Mouse (Mus musculus): Measurements from ENCODE around the gene Mydgf. TPM values are rescaled to one million over a fixed set of nuclear protein-coding genes. Genes with fewer than 3 reads are reported as not detected.

Mydgf gene
- 82.7 and 86.4 TPM in 2 replicates for polyA plus RNA-seq (2012; rRNA removed)

DNA sequence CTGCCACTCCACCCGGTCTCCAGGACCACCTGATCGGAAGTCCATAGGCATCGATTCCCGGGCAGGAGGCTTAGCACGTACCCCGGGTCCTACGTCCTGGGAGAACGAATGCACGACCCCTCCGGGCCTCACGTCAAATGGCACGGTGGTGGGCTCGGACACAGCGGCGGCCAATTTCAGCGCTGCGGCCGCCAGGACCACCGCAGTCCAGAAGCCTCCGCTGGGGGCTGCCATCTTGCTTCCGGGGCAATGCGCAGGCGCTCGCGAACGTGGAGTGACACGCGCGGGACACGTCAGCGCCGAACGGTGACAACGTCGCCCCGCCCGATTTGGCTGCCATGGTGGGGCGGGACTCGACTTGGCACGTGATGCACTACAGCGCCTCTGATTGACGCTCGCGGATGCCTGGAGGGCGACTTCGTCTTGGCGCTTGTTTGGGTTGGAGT is at the start of gene Mydgf:
Gene Mydgf (minus strand): TSS at position 263 of the 446 bp plus-strand sequence.
- H3K36me3 ChIP-seq (ENCODE audit: control insufficient read depth, insufficient read depth, low read length) = peaks cover 39% of the 10 kb centered on the region
- H3K4me1 ChIP-seq (ENCODE audit: control insufficient read depth, insufficient read depth, insufficient read length, low read length) = peaks cover 6% of the 10 kb centered on the region; the same call in 1 of the 2 replicates
- H3K27me3 ChIP-seq (ENCODE audit: control insufficient read depth, insufficient read depth, low read length) = no peaks in the 10 kb centered on the region
- H3K4me3 ChIP-seq (ENCODE audit: low read depth, low read length) = peak within 1 kb of the TSS; percentile 94
- peak; percentile 54; the same call in 1 of the 2 replicates for TF ChIP-seq POLR2A (IDR thresholded peaks at IDR 0.05; ENCODE audit: low read depth, low read length)
- no peak for TF ChIP-seq CTCF (IDR thresholded peaks at IDR 0.05; ENCODE audit: extremely low read depth, insufficient read length, insufficient replicate concordance, low read depth, low read length)
- peak within 1 kb of the TSS; percentile 40; the same call in 1 of the 2 replicates for H3K27ac ChIP-seq (ENCODE audit: insufficient read depth, low read depth, low read length)
- WGBS = under 1% methylated on average over 47 of the region's 47 CpGs

DNA sequence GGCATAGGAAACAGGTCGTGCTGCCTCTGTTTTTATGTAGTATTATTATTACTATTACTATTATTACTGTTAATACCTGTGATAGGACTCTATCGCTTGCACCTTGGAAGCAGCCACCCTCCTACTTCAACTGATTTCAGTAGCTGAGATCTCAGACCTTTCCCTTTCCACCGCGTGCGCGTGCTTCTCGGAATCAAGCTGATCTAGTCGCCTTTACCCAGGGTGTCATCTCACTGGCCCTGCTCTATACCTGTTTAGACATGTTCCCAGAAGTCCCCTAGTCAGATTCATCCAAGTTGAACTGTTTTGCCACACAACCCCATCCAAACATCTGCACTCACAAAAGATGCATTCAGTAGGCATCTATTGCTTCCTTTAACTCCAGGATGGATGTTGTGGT is 49.7 kb upstream of the Mydgf start:
- Histone ChIP-seq H3K4me3 (ENCODE audit: low read depth, low read length) (no peak overlapping the region), H3K4me1 (ENCODE audit: control insufficient read depth, insufficient read depth, insufficient read length, low read length) (peaks cover 3% of the 10 kb centered on the region), H3K27ac (ENCODE audit: insufficient read depth, low read depth, low read length) (no peak overlapping the region), H3K36me3 (ENCODE audit: control insufficient read depth, insufficient read depth, low read length) (no peaks in the 10 kb centered on the region), H3K27me3 (ENCODE audit: control insufficient read depth, insufficient read depth, low read length) (no peaks in the 10 kb centered on the region)
- TF ChIP-seq POLR2A (IDR thresholded peaks at IDR 0.05; ENCODE audit: low read depth, low read length) (no peak), CTCF (IDR thresholded peaks at IDR 0.05; ENCODE audit: extremely low read depth, insufficient read length, insufficient replicate concordance, low read depth, low read length) (no peak)
- WGBS = 40% methylated on average over 8 of the region's 8 CpGs

DNA sequence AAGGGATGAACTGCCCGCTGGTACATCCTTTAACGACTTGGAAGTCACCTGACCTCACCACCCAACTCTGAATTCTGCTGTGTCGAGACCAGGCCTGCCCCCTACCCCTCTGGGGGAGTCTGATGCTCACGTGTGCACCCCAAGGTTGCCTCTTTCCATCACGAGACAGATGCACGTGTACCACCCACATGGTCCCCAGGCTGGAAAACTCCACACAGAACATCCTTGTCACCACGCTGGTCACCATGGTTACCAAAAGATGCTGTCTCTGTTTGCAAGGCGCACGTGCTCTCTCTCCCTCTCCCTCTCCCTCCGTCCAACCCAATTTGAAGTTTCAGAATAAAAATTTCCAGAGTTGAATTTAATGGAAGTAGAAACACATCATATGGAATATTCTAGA is 46.2 kb upstream of the Mydgf start:
- H3K36me3 ChIP-seq (ENCODE audit: control insufficient read depth, insufficient read depth, low read length) = no peaks in the 10 kb centered on the region
- no peak overlapping the region for H3K4me3 ChIP-seq (ENCODE audit: low read depth, low read length)
- H3K27ac ChIP-seq (ENCODE audit: insufficient read depth, low read depth, low read length) = no peak overlapping the region
- no peak for TF ChIP-seq POLR2A (IDR thresholded peaks at IDR 0.05; ENCODE audit: low read depth, low read length)
- no peak for TF ChIP-seq CTCF (IDR thresholded peaks at IDR 0.05; ENCODE audit: extremely low read depth, insufficient read length, insufficient replicate concordance, low read depth, low read length)
- WGBS = 61% methylated on average over 10 of the region's 10 CpGs
- peaks cover 3% of the 10 kb centered on the region for H3K4me1 ChIP-seq (ENCODE audit: control insufficient read depth, insufficient read depth, insufficient read length, low read length)
- H3K27me3 ChIP-seq (ENCODE audit: control insufficient read depth, insufficient read depth, low read length) = no peaks in the 10 kb centered on the region

- H3K4me1 ChIP-seq (ENCODE audit: control insufficient read depth, insufficient read depth, insufficient read length, low read length) = no peaks in the 10 kb centered on the region
- WGBS = 76% methylated on average over 3 of the region's 3 CpGs
- no peak for TF ChIP-seq POLR2A (IDR thresholded peaks at IDR 0.05; ENCODE audit: low read depth, low read length)
- no peak for TF ChIP-seq CTCF (IDR thresholded peaks at IDR 0.05; ENCODE audit: extremely low read depth, insufficient read length, insufficient replicate concordance, low read depth, low read length)
- H3K27me3 ChIP-seq (ENCODE audit: control insufficient read depth, insufficient read depth, low read length) = no peaks in the 10 kb centered on the region
- H3K27ac ChIP-seq (ENCODE audit: insufficient read depth, low read depth, low read length) = no peak overlapping the region
- H3K4me3 ChIP-seq (ENCODE audit: low read depth, low read length) = no peak overlapping the region
- H3K36me3 ChIP-seq (ENCODE audit: control insufficient read depth, insufficient read depth, low read length) = no peaks in the 10 kb centered on the region
Observed at GRCm38 (mm10) chr17:56226566-56226965, 42.8 kb upstream of the Mydgf start.

- TF ChIP-seq CTCF (IDR thresholded peaks at IDR 0.05; ENCODE audit: extremely low read depth, insufficient read length, insufficient replicate concordance, low read depth, low read length) (no peak), POLR2A (IDR thresholded peaks at IDR 0.05; ENCODE audit: low read depth, low read length) (no peak)
- H3K36me3 ChIP-seq (ENCODE audit: control insufficient read depth, insufficient read depth, low read length) = no peaks in the 10 kb centered on the region
- H3K4me1 ChIP-seq (ENCODE audit: control insufficient read depth, insufficient read depth, insufficient read length, low read length) = no peaks in the 10 kb centered on the region; the same call in 1 of the 2 replicates
- H3K27ac ChIP-seq (ENCODE audit: insufficient read depth, low read depth, low read length) = no peak overlapping the region
- no peak overlapping the region for H3K4me3 ChIP-seq (ENCODE audit: low read depth, low read length)
- no peaks in the 10 kb centered on the region for H3K27me3 ChIP-seq (ENCODE audit: control insufficient read depth, insufficient read depth, low read length)
- WGBS = 0% methylated on average over 1 of the region's 1 CpGs
Observed at GRCm38 (mm10) chr17:56224916-56225315, 41.2 kb upstream of the Mydgf start.

GRCm38 (mm10) chr17:56219805-56220204 is 36.1 kb upstream of the Mydgf start:
- TF ChIP-seq CTCF (IDR thresholded peaks at IDR 0.05; ENCODE audit: extremely low read depth, insufficient read length, insufficient replicate concordance, low read depth, low read length) = no peak
- TF ChIP-seq POLR2A (IDR thresholded peaks at IDR 0.05; ENCODE audit: low read depth, low read length) = no peak
- 34% methylated on average over 3 of the region's 3 CpGs for WGBS
- H3K4me1 ChIP-seq (ENCODE audit: control insufficient read depth, insufficient read depth, insufficient read length, low read length) = peaks cover 17% of the 10 kb centered on the region
- H3K27ac ChIP-seq (ENCODE audit: insufficient read depth, low read depth, low read length) = no peak overlapping the region
- no peaks in the 10 kb centered on the region for H3K27me3 ChIP-seq (ENCODE audit: control insufficient read depth, insufficient read depth, low read length)
- H3K4me3 ChIP-seq (ENCODE audit: low read depth, low read length) = no peak overlapping the region
- no peaks in the 10 kb centered on the region for H3K36me3 ChIP-seq (ENCODE audit: control insufficient read depth, insufficient read depth, low read length)

DNA sequence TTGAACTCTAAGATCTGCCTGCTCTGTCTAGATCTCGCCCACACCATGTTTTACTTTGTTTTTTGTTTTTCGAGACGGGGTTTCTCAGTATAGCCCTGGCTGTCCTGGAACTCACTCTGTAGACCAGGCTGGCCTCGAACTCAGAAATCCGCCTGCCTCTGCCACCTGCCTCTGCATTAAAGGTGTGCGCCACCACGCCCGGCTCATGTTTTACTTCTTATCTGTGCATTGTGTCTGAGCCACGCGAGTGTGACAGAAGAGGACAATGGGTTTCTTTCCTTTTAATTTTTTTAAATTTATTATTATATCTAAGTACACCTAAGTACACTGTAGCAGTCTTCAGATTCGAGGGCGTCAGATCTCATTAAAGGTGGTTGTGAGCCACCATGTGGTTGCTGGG is 35.5 kb upstream of the Mydgf start:
- H3K27ac ChIP-seq (ENCODE audit: insufficient read depth, low read depth, low read length) = peak overlapping the region; percentile 62

More for the DNA sequence above, 35.5 kb upstream of the Mydgf start:
- TF ChIP-seq CTCF (IDR thresholded peaks at IDR 0.05; ENCODE audit: extremely low read depth, insufficient read length, insufficient replicate concordance, low read depth, low read length) (no peak), POLR2A (IDR thresholded peaks at IDR 0.05; ENCODE audit: low read depth, low read length) (no peak)
- WGBS = 16% methylated on average over 12 of the region's 12 CpGs
- Histone ChIP-seq H3K27me3 (ENCODE audit: control insufficient read depth, insufficient read depth, low read length) (no peaks in the 10 kb centered on the region), H3K4me3 (ENCODE audit: low read depth, low read length) (peak overlapping the region; percentile 97), H3K36me3 (ENCODE audit: control insufficient read depth, insufficient read depth, low read length) (no peaks in the 10 kb centered on the region), H3K4me1 (ENCODE audit: control insufficient read depth, insufficient read depth, insufficient read length, low read length) (peaks cover 17% of the 10 kb centered on the region)
